Mouse (Mus musculus) small intestine, adult 2 months (tissue): ENCODE results near the gene H60b.

Experiments used
- CTCF ChIP-seq: fragments of 200-500 bp; IDR thresholded peaks from 2 replicates; pipeline ENCODE4 v1.5.1; 2012; ENCODE audit warnings: low read depth, mild to moderate bottlenecking, control low read depth, inconsistent platforms, low read length, moderate library complexity, mixed read lengths; ENCODE audit not compliant: insufficient replicate concordance, insufficient read length; ENCODE audit errors: extremely low read depth
- POLR2A ChIP-seq: fragments of 200-500 bp; IDR thresholded peaks from 2 replicates; pipeline ENCODE4 v1.6.1; 2012; ENCODE audit warnings: low read depth, mild to moderate bottlenecking, control low read depth, inconsistent platforms, low read length, moderate library complexity

GRCm38 (mm10) chr10:22299324-22299723 is 140.9 kb downstream of the H60b start:
- TF ChIP-seq CTCF (no peak), POLR2A (no peak)
